Mouse (Mus musculus): Measurements from ENCODE around the gene Atp5d. TPM values are rescaled to one million over a fixed set of nuclear protein-coding genes. Genes with fewer than 3 reads are reported as not detected.

The Atp5d gene
- polyA plus RNA-seq, 1 experiment from 2014 or later, result 433 TPM

DNA sequence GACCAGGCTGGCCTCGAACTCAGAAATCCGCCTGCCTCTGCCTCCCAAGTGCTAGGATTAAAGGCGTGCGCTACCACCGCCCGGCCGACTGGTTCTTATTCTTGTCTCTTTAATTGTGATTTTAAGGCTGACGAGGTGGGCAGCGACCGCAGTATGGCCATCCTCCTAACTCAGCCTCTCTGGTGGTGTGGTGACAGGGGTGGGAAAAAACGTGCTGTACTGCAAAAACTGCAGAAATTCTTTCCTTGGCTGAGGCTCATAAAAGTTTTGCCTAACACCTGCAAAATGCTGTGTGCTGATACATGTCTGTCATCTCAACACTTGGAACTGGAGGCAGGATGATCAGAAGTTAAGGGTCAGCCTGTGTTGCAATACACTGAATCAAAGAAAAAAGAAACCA is 34.9 kb downstream of the Atp5d start:
- peak overlapping the region; percentile 93 for H3K27ac ChIP-seq (ENCODE audit: low read length)
- peaks cover 18% of the 10 kb centered on the region for H3K36me3 ChIP-seq (ENCODE audit: control insufficient read depth, insufficient read depth)
- peaks cover 44% of the 10 kb centered on the region for H3K4me1 ChIP-seq (replicated peaks; ENCODE audit: control insufficient read depth, insufficient read depth, low read length)
- H3K9ac ChIP-seq (replicated peaks; ENCODE audit: low read depth, low read length), result peak overlapping the region; percentile 54
- peak overlapping the region; percentile 63 for H3K4me2 ChIP-seq (ENCODE audit: low read length)
- H3K9me3 ChIP-seq (ENCODE audit: control insufficient read depth, low read length), result no peaks in the 10 kb centered on the region
- WGBS, result 10% methylated on average over 11 of the region's 11 CpGs
- ATAC-seq, result no peak
- peak overlapping the region; percentile 59 for H3K4me3 ChIP-seq (replicated peaks; ENCODE audit: low read length)
- no peaks in the 10 kb centered on the region for H3K27me3 ChIP-seq (replicated peaks; ENCODE audit: control insufficient read depth, insufficient read depth, low read length)

DNA sequence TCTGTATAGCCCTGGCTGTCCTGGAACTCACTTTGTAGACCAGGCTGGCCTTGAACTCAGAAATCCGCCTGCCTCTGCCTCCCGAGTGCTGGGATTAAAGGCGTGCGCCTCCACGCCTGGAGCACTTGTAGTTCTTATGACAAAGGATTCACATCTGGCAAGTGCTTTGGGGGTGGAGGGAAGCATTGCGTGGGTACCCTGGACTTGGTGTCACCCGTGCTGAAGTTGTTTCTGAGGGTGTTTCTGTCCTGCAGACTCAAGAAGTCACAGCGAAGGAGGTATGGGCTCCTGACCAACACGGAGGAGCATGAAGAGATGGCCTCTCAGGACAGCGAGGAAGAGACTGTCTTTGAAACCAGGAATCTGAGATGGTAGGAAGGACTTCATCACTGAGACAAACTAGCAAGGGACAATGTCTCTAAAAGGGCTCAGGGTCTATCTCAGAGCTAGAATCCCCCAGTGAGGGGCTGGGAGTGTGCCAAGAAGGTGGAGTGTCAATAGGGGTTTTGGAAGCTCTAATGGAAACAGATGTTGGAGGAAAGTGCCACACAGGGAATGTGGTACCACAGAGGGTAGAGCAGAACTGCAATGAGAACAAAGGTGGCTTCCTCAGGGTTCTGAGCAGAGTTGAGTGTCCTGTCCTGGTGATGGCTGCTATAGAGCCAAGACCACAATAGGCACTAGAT is 35.7 kb downstream of the Atp5d start:
- no peak overlapping the region for H3K4me3 ChIP-seq (replicated peaks; ENCODE audit: low read length)
- ATAC-seq, result no peak
- H3K9me3 ChIP-seq (ENCODE audit: control insufficient read depth, low read length), result no peaks in the 10 kb centered on the region
- peaks cover 18% of the 10 kb centered on the region for H3K36me3 ChIP-seq (ENCODE audit: control insufficient read depth, insufficient read depth)
- 84% methylated on average over 10 of the region's 10 CpGs for WGBS
- H3K4me2 ChIP-seq (ENCODE audit: low read length), result no peak overlapping the region
- no peak overlapping the region for H3K9ac ChIP-seq (replicated peaks; ENCODE audit: low read depth, low read length)
- peaks cover 38% of the 10 kb centered on the region for H3K4me1 ChIP-seq (replicated peaks; ENCODE audit: control insufficient read depth, insufficient read depth, low read length)
- H3K27ac ChIP-seq (ENCODE audit: low read length), result no peak overlapping the region
- H3K27me3 ChIP-seq (replicated peaks; ENCODE audit: control insufficient read depth, insufficient read depth, low read length), result no peaks in the 10 kb centered on the region

DNA sequence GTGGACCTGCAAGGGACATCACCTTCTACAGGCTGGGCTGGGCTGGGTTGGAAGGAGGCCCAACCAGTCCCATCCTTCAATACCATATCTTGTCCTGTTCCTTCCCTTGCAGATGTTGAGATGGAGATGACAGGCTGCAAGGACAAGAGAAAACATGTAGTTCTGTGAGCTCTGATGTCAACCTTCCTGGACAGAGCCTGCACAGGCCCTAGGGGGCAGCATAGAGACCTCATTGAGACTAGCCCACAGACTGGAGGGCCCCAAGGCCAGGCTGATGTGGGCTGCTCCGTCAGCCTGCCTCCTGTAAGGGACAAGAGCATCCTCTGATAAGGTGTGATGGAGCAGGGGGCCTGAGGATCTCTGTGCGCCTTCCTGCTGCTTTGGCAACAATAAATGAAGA is 36.3 kb downstream of the Atp5d start:
- H3K4me3 ChIP-seq (replicated peaks; ENCODE audit: low read length), result no peak overlapping the region
- H3K4me1 ChIP-seq (replicated peaks; ENCODE audit: control insufficient read depth, insufficient read depth, low read length), result peaks cover 33% of the 10 kb centered on the region
- H3K27ac ChIP-seq (ENCODE audit: low read length), result no peak overlapping the region
- ATAC-seq, result no peak
- H3K36me3 ChIP-seq (ENCODE audit: control insufficient read depth, insufficient read depth), result peaks cover 18% of the 10 kb centered on the region
- no peaks in the 10 kb centered on the region for H3K27me3 ChIP-seq (replicated peaks; ENCODE audit: control insufficient read depth, insufficient read depth, low read length)
- H3K4me2 ChIP-seq (ENCODE audit: low read length), result no peak overlapping the region
- no peak overlapping the region for H3K9ac ChIP-seq (replicated peaks; ENCODE audit: low read depth, low read length)
- 56% methylated on average over 2 of the region's 2 CpGs for WGBS
- no peaks in the 10 kb centered on the region for H3K9me3 ChIP-seq (ENCODE audit: control insufficient read depth, low read length)

DNA sequence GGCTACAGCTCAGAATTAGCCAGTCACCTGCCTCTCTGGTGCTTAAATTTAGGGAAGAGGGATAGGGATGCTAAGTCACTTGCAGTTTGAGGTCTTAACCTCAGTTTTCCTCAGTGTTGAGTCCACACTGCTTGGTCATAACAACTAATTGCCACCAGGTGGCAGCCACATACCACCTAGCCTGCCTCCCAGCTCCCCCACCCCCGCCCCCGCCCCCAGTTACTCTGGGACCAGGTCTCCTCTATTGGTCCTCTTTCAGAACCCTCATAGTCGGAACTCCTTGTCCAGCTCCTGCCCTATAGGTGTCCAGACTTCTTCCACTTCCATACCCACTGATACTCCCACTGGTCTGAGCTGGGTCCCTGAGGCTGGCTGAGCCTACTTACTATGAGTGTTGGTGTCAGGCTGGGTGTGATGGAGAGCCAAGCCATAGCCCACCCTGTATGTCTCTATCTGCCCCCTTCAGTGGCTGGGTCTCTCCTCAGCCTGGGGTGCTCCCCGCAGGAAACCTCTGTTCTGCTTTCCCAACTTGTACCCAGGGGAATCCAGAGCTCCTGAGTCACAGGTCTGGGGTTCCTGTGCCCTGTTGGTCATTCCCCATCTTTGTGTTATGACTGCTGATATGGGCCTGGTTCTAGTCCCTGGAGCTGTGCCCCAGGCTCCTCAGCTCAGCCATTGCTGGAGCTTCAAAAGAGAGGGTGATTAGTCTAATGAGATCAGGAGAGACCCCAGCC is 37.3 kb downstream of the Atp5d start:
- H3K27ac ChIP-seq (ENCODE audit: low read length), result no peak overlapping the region
- peak; percentile 4; the same call in 1 of the 2 replicates for ATAC-seq
- no peaks in the 10 kb centered on the region for H3K27me3 ChIP-seq (replicated peaks; ENCODE audit: control insufficient read depth, insufficient read depth, low read length)
- H3K4me2 ChIP-seq (ENCODE audit: low read length), result no peak overlapping the region
- H3K9ac ChIP-seq (replicated peaks; ENCODE audit: low read depth, low read length), result no peak overlapping the region
- no peak overlapping the region for H3K4me3 ChIP-seq (replicated peaks; ENCODE audit: low read length)
- peaks cover 11% of the 10 kb centered on the region for H3K36me3 ChIP-seq (ENCODE audit: control insufficient read depth, insufficient read depth)
- peaks cover 30% of the 10 kb centered on the region for H3K4me1 ChIP-seq (replicated peaks; ENCODE audit: control insufficient read depth, insufficient read depth, low read length)
- 16% methylated on average over 4 of the region's 4 CpGs for WGBS
- H3K9me3 ChIP-seq (ENCODE audit: control insufficient read depth, low read length), result no peaks in the 10 kb centered on the region

DNA sequence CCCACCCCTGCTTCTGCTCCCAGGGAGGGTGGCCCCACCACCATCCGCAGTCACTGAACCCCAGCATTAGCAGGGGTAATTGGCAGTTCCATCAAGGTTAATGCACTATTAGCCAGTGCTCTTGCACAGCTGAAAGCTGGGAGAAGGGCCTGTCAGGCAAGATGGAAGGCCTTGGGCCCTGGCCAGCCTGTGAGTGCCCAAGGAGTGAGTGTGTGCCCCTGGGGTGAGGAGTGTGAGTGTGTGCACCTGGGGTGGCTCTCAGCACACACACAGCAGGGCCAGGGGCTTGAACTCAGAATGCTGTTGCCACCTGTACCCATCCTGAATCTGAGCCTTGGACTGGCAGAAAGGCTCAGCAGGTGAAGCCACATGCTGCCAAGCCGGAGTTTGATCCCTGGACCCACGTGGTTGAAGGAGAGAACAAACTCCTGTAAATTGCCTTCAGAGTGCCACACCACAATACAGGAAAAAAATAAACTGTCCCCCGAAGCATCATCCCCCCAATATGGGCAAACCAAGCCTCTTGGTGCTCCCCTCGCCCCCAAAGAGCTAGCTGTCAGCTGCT is 37.9 kb downstream of the Atp5d start:
- H3K4me2 ChIP-seq (ENCODE audit: low read length), result no peak overlapping the region
- H3K9me3 ChIP-seq (ENCODE audit: control insufficient read depth, low read length), result no peaks in the 10 kb centered on the region
- 74% methylated on average over 5 of the region's 5 CpGs for WGBS
- H3K4me3 ChIP-seq (replicated peaks; ENCODE audit: low read length), result no peak overlapping the region
- no peak for ATAC-seq
- H3K9ac ChIP-seq (replicated peaks; ENCODE audit: low read depth, low read length), result no peak overlapping the region
- no peaks in the 10 kb centered on the region for H3K27me3 ChIP-seq (replicated peaks; ENCODE audit: control insufficient read depth, insufficient read depth, low read length)
- H3K27ac ChIP-seq (ENCODE audit: low read length), result no peak overlapping the region
- peaks cover 36% of the 10 kb centered on the region for H3K4me1 ChIP-seq (replicated peaks; ENCODE audit: control insufficient read depth, insufficient read depth, low read length)
- peaks cover 4% of the 10 kb centered on the region for H3K36me3 ChIP-seq (ENCODE audit: control insufficient read depth, insufficient read depth)

DNA sequence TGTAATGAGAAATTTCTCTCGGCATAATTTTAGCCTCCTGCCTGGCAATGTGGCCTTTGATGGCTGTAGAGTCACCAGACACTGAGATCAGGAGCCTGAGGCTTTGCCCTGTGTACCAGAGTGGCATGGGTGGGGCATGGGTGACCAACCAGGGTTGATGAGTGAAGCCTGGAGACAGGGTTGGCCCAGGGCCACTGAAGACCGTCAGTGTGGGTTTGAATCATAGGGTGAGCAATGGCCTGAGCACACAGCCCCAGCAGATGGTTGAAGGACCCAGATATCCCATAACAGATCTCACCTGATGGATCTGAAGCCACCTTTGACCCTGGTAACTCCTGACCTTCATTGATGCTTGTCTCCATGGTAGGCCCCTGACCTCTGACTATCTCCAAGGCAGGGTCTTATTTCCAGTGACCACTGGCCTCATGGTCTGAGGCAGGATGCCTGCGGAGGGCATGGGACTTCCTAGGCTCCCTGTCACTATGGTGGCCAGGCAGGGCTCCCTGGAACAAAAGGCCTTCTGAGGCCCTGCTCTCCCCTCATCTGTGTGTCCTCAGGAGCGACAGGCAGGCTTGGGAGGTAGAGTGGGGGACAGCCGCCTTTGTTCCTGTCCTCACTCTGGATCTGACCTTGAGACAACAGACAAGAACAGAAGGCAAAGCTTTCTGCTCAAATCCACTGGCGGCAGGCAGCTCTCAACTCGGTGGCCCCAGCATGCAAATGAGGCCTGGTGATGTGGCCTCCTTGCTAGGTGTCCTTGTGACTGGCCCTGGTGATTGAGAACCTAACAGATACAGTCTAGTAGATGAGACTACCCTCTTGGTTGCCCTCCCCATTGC is 39.2 kb downstream of the Atp5d start:
- H3K9me3 ChIP-seq (ENCODE audit: control insufficient read depth, low read length), result no peaks in the 10 kb centered on the region
- no peak for ATAC-seq
- WGBS, result 70% methylated on average over 7 of the region's 7 CpGs
- no peaks in the 10 kb centered on the region for H3K36me3 ChIP-seq (ENCODE audit: control insufficient read depth, insufficient read depth)
- no peaks in the 10 kb centered on the region for H3K27me3 ChIP-seq (replicated peaks; ENCODE audit: control insufficient read depth, insufficient read depth, low read length)
- H3K27ac ChIP-seq (ENCODE audit: low read length), result no peak overlapping the region
- H3K9ac ChIP-seq (replicated peaks; ENCODE audit: low read depth, low read length), result no peak overlapping the region
- H3K4me3 ChIP-seq (replicated peaks; ENCODE audit: low read length), result no peak overlapping the region
- H3K4me2 ChIP-seq (ENCODE audit: low read length), result no peak overlapping the region
- peaks cover 31% of the 10 kb centered on the region for H3K4me1 ChIP-seq (replicated peaks; ENCODE audit: control insufficient read depth, insufficient read depth, low read length)

DNA sequence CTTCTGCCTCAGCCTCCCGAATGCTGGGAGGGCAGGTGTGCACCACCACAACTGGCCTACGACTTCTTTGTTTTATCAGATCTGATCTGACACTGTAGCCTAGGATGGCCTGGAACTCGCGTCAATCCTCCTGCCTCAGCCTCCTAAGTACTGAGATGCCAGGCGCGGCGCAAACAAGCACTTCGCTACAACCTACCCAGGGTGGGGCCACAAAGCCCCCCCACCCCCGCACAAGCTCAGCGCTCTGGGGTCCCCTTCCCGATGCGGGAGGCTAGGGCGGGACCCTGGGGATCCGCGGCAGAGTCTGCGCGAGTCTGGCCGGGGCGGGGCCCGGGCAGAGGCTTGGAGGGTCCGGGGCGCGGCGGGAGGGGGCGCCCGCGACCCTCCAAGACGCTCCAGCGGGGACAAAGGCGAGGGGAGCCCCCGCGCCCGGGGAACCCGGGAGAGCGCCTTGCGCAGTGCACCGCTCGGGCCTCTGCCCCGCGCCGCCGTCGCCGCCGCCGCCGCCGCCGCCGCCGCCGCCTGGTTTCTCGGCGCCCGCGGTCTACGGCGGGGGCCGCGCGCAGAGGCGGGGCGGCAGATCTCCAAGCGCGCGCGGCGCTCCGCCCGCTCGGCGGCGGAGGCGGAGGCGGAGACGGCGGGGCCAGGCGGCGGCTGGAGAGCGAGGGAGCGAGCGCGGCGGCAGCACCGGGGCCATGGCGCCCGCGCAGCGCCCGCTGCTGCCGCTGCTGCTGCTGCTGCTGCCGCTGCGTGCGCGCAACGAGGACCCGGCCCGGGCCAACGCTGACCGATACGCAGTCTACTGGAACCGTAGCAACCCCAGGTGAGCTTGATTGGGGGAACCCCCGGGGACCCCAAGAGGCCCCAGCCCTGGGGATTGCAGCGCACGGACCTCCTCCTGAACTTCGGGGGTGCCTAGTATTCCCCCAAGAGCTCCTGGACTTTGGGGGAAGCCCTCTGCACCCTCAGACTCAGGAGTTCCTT is 40.9 kb downstream of the Atp5d start, which contains the start of gene Efna2:
Efna2 (plus strand) TSS at position 415 of the 984 bp plus-strand sequence.
- H3K4me1 ChIP-seq (replicated peaks; ENCODE audit: control insufficient read depth, insufficient read depth, low read length), result peaks cover 27% of the 10 kb centered on the region
- peak within 1 kb of the TSS; percentile 78 for H3K27ac ChIP-seq (ENCODE audit: low read length)
- H3K27me3 ChIP-seq (replicated peaks; ENCODE audit: control insufficient read depth, insufficient read depth, low read length), result no peaks in the 10 kb centered on the region
- H3K9ac ChIP-seq (replicated peaks; ENCODE audit: low read depth, low read length), result peak within 1 kb of the TSS; percentile 82
- peak within 1 kb of the TSS; percentile 90 for H3K4me2 ChIP-seq (ENCODE audit: low read length)
- H3K4me3 ChIP-seq (replicated peaks; ENCODE audit: low read length), result peak within 1 kb of the TSS; percentile 66
- H3K36me3 ChIP-seq (ENCODE audit: control insufficient read depth, insufficient read depth), result no peaks in the 10 kb centered on the region
- 1% methylated on average over 86 of the region's 106 CpGs for WGBS
- peak; percentile 83 for ATAC-seq
- H3K9me3 ChIP-seq (ENCODE audit: control insufficient read depth, low read length), result no peaks in the 10 kb centered on the region

DNA sequence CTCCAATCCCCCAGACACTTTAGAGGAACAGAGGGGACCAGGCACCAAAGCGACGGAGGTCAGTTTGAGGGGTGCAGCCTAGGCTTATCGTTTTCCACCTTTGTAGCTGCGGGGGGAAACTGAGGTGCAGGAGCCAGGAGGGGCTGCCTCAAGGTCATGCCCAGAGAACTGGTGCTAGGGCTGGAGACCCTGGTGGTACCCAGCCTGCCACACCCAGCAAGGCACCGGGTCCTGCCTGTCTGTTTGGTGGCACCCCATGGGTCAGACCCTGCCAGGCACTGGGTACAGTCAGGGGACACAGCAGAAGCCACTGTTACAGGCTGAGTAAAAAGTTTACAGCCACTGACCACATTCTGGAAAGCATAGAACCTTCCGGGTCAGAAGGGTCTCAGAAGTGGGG is 41.9 kb downstream of the Atp5d start:
- Histone ChIP-seq H3K9ac (replicated peaks; ENCODE audit: low read depth, low read length) (peak overlapping the region; percentile 82), H3K27ac (ENCODE audit: low read length) (no peak overlapping the region), H3K4me1 (replicated peaks; ENCODE audit: control insufficient read depth, insufficient read depth, low read length) (peaks cover 27% of the 10 kb centered on the region), H3K27me3 (replicated peaks; ENCODE audit: control insufficient read depth, insufficient read depth, low read length) (no peaks in the 10 kb centered on the region), H3K36me3 (ENCODE audit: control insufficient read depth, insufficient read depth) (no peaks in the 10 kb centered on the region), H3K4me3 (replicated peaks; ENCODE audit: low read length) (peak overlapping the region; percentile 66), H3K4me2 (ENCODE audit: low read length) (peak overlapping the region; percentile 90), H3K9me3 (ENCODE audit: control insufficient read depth, low read length) (no peaks in the 10 kb centered on the region)
- ATAC-seq, result no peak
- WGBS, result 40% methylated on average over 6 of the region's 6 CpGs
